Mouse (Mus musculus) lung, embryonic 16.5 days (tissue): ENCODE results near the gene Ush2a. TPM values are rescaled to one million over a fixed set of nuclear protein-coding genes. Genes with fewer than 3 reads are reported as not detected.

ENCODE experiments used
- ATAC-seq: fragments of 200-750 bp; cut with Nextera tagmentation; 2 replicates; pipeline ENCODE4 v1.8.0; 2017; ENCODE audit warnings: low read depth, mild to moderate bottlenecking, moderate library complexity
- H3K27ac ChIP-seq: fragments of 300-500 bp; sonication (generic); 2 replicates; pipeline ENCODE4 v1.5.1; 2014; ENCODE audit warnings: mild to moderate bottlenecking, control low read depth, low read length
- H3K27me3 ChIP-seq: fragments of 300-500 bp; sonication (generic); 2 replicates; pipeline ENCODE4 v1.6.1; 2014; ENCODE audit warnings: low read depth, low read length, mixed read lengths; ENCODE audit not compliant: control insufficient read depth, insufficient read depth
- H3K36me3 ChIP-seq: fragments of 300-500 bp; sonication (generic); 2 replicates; pipeline ENCODE4 v1.6.1; 2014; ENCODE audit warnings: low read length; ENCODE audit not compliant: control insufficient read depth, insufficient read depth
- H3K4me1 ChIP-seq: fragments of 300-500 bp; sonication (generic); replicated peaks from 2 replicates; pipeline ENCODE4 v1.6.1; 2014; ENCODE audit warnings: low read length, mixed read lengths; ENCODE audit not compliant: control insufficient read depth, insufficient read depth
- H3K4me2 ChIP-seq: fragments of 300-500 bp; sonication (generic); 2 replicates; pipeline ENCODE4 v1.6.1; 2014; ENCODE audit warnings: low read depth, low read length, control low read depth
- H3K4me3 ChIP-seq: fragments of 300-500 bp; sonication (generic); 2 replicates; pipeline ENCODE4 v1.5.1; 2014; ENCODE audit warnings: mild to moderate bottlenecking, low read length, control low read depth
- H3K9ac ChIP-seq: fragments of 300-500 bp; sonication (generic); 2 replicates; pipeline ENCODE4 v1.6.1; 2014; ENCODE audit warnings: low read length, control low read depth
- H3K9me3 ChIP-seq: fragments of 300-500 bp; sonication (generic); 2 replicates; pipeline ENCODE4 v1.6.1; 2016; ENCODE audit warnings: low read length; ENCODE audit not compliant: control insufficient read depth
- WGBS: fragments of 180-500 bp; shearing (Covaris S2); extraction: QIAGEN DNeasy Blood & Tissue Kit; methylation state at CpG from one replicate; pipeline ENCODE4 v1.1.7; 2014; 5-methylcytosine and 5-hydroxymethylcytosine counted together
- polyA plus RNA-seq: library from polyadenylated mRNA; unstranded; fragments of >200 nt; fragmentation: Nextera tagmentation; extraction: Ambion mirVana; gene quantifications from 2 replicates; pipeline ENCODE4 v1.2.1, GENCODE M21; 2015

Ush2a gene
- polyA plus RNA-seq, 1 experiment from 2014 or later = 0.11 TPM

- Histone ChIP-seq H3K4me3 (no peak overlapping the region), H3K27ac (no peak overlapping the region), H3K36me3 (no peaks in the 10 kb centered on the region), H3K9me3 (no peaks in the 10 kb centered on the region), H3K9ac (no peak overlapping the region), H3K4me1 (0 out of 2 replicates have a peak, but pooled peaks cover 4% of the 10 kb centered on the region), H3K4me2 (no peak overlapping the region), H3K27me3 (no peaks in the 10 kb centered on the region)
- ATAC-seq = peak; percentile 73
- 34% methylated on average over 11 of the region's 11 CpGs for WGBS
These were observed 5.4 kb downstream of the Ush2a start for GRCm38 (mm10) chr1:188267127-188267722.

GRCm38 (mm10) chr1:188269071-188269470 lies 7.2 kb downstream of the Ush2a start:
- Histone ChIP-seq H3K27ac (no peak overlapping the region), H3K36me3 (no peaks in the 10 kb centered on the region), H3K4me2 (no peak overlapping the region), H3K9me3 (no peaks in the 10 kb centered on the region), H3K4me1 (0 out of 2 replicates have a peak, but pooled peaks cover 4% of the 10 kb centered on the region), H3K27me3 (no peaks in the 10 kb centered on the region), H3K4me3 (no peak overlapping the region), H3K9ac (no peak overlapping the region)
- WGBS = 89% methylated on average over 6 of the region's 6 CpGs
- ATAC-seq = no peak

- H3K27ac ChIP-seq = no peak overlapping the region
- no peak for ATAC-seq
- no peak overlapping the region for H3K4me3 ChIP-seq
- no peak overlapping the region for H3K4me2 ChIP-seq
- 62% methylated on average over 7 of the region's 7 CpGs for WGBS
- H3K36me3 ChIP-seq = no peaks in the 10 kb centered on the region
- no peaks in the 10 kb centered on the region for H3K9me3 ChIP-seq
- H3K27me3 ChIP-seq = no peaks in the 10 kb centered on the region
- H3K9ac ChIP-seq = no peak overlapping the region
- no peaks in the 10 kb centered on the region for H3K4me1 ChIP-seq
These were observed 51.5 kb downstream of the Ush2a start for GRCm38 (mm10) chr1:188313303-188313702.

GRCm38 (mm10) chr1:188316574-188316973 lies 54.8 kb downstream of the Ush2a start:
- Histone ChIP-seq H3K27ac (no peak overlapping the region), H3K9ac (no peak overlapping the region), H3K4me3 (no peak overlapping the region), H3K36me3 (no peaks in the 10 kb centered on the region), H3K9me3 (no peaks in the 10 kb centered on the region), H3K27me3 (no peaks in the 10 kb centered on the region), H3K4me2 (no peak overlapping the region), H3K4me1 (no peaks in the 10 kb centered on the region)
- WGBS = 74% methylated on average over 5 of the region's 5 CpGs
- no peak for ATAC-seq

- no peak overlapping the region for H3K9ac ChIP-seq
- H3K4me2 ChIP-seq = no peak overlapping the region
- 68% methylated on average over 4 of the region's 4 CpGs for WGBS
- H3K9me3 ChIP-seq = no peaks in the 10 kb centered on the region
- H3K27ac ChIP-seq = no peak overlapping the region
- H3K36me3 ChIP-seq = no peaks in the 10 kb centered on the region
- no peak for ATAC-seq
- H3K27me3 ChIP-seq = no peaks in the 10 kb centered on the region
- H3K4me1 ChIP-seq = no peaks in the 10 kb centered on the region
- no peak overlapping the region for H3K4me3 ChIP-seq
These were observed 58.4 kb downstream of the Ush2a start for GRCm38 (mm10) chr1:188320204-188320603.

GRCm38 (mm10) chr1:188321534-188321933 lies 59.7 kb downstream of the Ush2a start:
- WGBS = 83% methylated on average over 7 of the region's 7 CpGs
- no peak overlapping the region for H3K27ac ChIP-seq
- no peaks in the 10 kb centered on the region for H3K27me3 ChIP-seq
- no peaks in the 10 kb centered on the region for H3K9me3 ChIP-seq
- no peaks in the 10 kb centered on the region for H3K36me3 ChIP-seq
- no peaks in the 10 kb centered on the region for H3K4me1 ChIP-seq
- ATAC-seq = no peak
- H3K4me3 ChIP-seq = no peak overlapping the region
- no peak overlapping the region for H3K9ac ChIP-seq
- H3K4me2 ChIP-seq = no peak overlapping the region

- WGBS = 63% methylated on average over 2 of the region's 2 CpGs
- Histone ChIP-seq H3K4me2 (no peak overlapping the region), H3K36me3 (no peaks in the 10 kb centered on the region), H3K4me3 (no peak overlapping the region), H3K27ac (no peak overlapping the region), H3K9ac (no peak overlapping the region), H3K9me3 (no peaks in the 10 kb centered on the region), H3K27me3 (no peaks in the 10 kb centered on the region), H3K4me1 (no peaks in the 10 kb centered on the region)
- no peak for ATAC-seq
These were observed 68.6 kb downstream of the Ush2a start for GRCm38 (mm10) chr1:188330406-188330805.

- Histone ChIP-seq H3K9me3 (no peaks in the 10 kb centered on the region), H3K27ac (no peak overlapping the region), H3K27me3 (no peaks in the 10 kb centered on the region), H3K4me3 (no peak overlapping the region), H3K36me3 (no peaks in the 10 kb centered on the region), H3K9ac (no peak overlapping the region), H3K4me2 (no peak overlapping the region), H3K4me1 (no peaks in the 10 kb centered on the region)
- WGBS = 68% methylated on average over 2 of the region's 2 CpGs
- no peak for ATAC-seq
These were observed 72.1 kb downstream of the Ush2a start for GRCm38 (mm10) chr1:188333936-188334335.

GRCm38 (mm10) chr1:188347762-188348161 lies 85.9 kb downstream of the Ush2a start:
- Histone ChIP-seq H3K36me3 (no peaks in the 10 kb centered on the region), H3K4me3 (no peak overlapping the region), H3K27me3 (no peaks in the 10 kb centered on the region), H3K4me1 (no peaks in the 10 kb centered on the region), H3K9ac (no peak overlapping the region), H3K27ac (no peak overlapping the region), H3K9me3 (no peaks in the 10 kb centered on the region), H3K4me2 (no peak overlapping the region)
- ATAC-seq = no peak
- WGBS = 36% methylated on average over 2 of the region's 2 CpGs

GRCm38 (mm10) chr1:188354726-188355125 lies 92.9 kb downstream of the Ush2a start:
- no peak overlapping the region for H3K9ac ChIP-seq
- 81% methylated on average over 2 of the region's 2 CpGs for WGBS
- no peak for ATAC-seq
- no peak overlapping the region for H3K4me2 ChIP-seq
- no peak overlapping the region for H3K27ac ChIP-seq
- H3K4me1 ChIP-seq = no peaks in the 10 kb centered on the region
- H3K36me3 ChIP-seq = no peaks in the 10 kb centered on the region
- no peaks in the 10 kb centered on the region for H3K9me3 ChIP-seq
- H3K4me3 ChIP-seq = no peak overlapping the region
- no peaks in the 10 kb centered on the region for H3K27me3 ChIP-seq
